Mouse (Mus musculus): Measurements from ENCODE around the gene Slc5a1. TPM values are rescaled to one million over a fixed set of nuclear protein-coding genes. Genes with fewer than 3 reads are reported as not detected.

Gene Slc5a1
- polyA plus RNA-seq, 1 experiment from 2014 or later: not detected

DNA sequence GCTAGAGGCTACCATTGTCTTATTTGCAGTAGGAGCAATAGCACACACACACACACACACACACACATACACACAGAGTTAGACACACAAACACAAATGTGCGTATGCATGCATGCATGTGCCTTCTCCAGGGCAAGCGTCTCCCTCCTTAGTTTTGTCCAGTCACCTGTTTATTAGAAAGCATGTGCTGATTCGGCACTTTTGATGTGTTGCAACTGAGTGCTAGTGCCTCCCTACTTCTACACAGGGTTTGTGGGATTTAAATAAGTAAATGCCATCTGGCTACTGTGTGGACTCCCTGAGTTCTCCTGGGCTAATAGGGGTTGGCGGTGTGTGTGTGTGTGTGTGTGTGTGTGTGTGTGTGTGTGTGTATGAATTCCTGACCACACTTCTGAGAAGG, 30.1 kb downstream of the Slc5a1 start:
- Histone ChIP-seq H3K4me2 (ENCODE audit: low read depth, low read length) (no peak overlapping the region), H3K36me3 (replicated peaks; ENCODE audit: control insufficient read depth, insufficient read depth, low read depth, low read length) (no peaks in the 10 kb centered on the region), H3K27ac (replicated peaks; ENCODE audit: low read depth, low read length) (no peak overlapping the region), H3K4me3 (ENCODE audit: low read depth, low read length) (no peak overlapping the region), H3K27me3 (ENCODE audit: control insufficient read depth, insufficient read depth, low read length) (no peaks in the 10 kb centered on the region), H3K9me3 (replicated peaks; ENCODE audit: control insufficient read depth, low read length) (no peaks in the 10 kb centered on the region), H3K4me1 (ENCODE audit: control insufficient read depth, insufficient read depth, low read length) (no peaks in the 10 kb centered on the region), H3K9ac (replicated peaks; ENCODE audit: low read length) (no peak overlapping the region)
- no peak for DNase-seq (ENCODE audit: low spot score)
- 96% methylated on average over 4 of the region's 4 CpGs for WGBS
- no peak for ATAC-seq (replicated peaks; ENCODE audit: insufficient number of reproducible peaks, low FRiP score, low TSS enrichment, low read depth)

DNA sequence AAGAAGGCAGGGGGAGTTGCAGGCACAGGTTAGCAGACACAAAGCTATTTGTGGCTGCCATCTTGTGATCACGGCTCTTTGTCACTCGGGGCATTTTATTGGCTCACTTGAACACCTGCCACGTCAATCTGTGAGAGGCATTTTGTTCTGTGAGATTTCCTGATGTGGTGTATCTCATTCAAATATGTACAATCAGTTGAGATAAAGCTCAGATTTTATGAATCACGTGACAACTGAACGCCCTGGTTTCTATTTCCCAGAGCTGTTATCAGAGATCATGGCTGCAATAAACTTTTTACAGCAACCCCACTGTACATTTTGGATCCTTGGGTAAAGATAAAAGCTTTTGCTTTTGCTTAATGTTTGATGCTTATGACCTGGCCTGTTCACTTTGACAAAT, 31.6 kb downstream of the Slc5a1 start:
- Histone ChIP-seq H3K9ac (replicated peaks; ENCODE audit: low read length) (no peak overlapping the region), H3K4me2 (ENCODE audit: low read depth, low read length) (no peak overlapping the region), H3K4me1 (ENCODE audit: control insufficient read depth, insufficient read depth, low read length) (no peaks in the 10 kb centered on the region), H3K36me3 (replicated peaks; ENCODE audit: control insufficient read depth, insufficient read depth, low read depth, low read length) (no peaks in the 10 kb centered on the region), H3K27ac (replicated peaks; ENCODE audit: low read depth, low read length) (no peak overlapping the region), H3K9me3 (replicated peaks; ENCODE audit: control insufficient read depth, low read length) (no peaks in the 10 kb centered on the region), H3K27me3 (ENCODE audit: control insufficient read depth, insufficient read depth, low read length) (no peaks in the 10 kb centered on the region), H3K4me3 (ENCODE audit: low read depth, low read length) (no peak overlapping the region)
- WGBS: 92% methylated on average over 5 of the region's 5 CpGs
- DNase-seq (ENCODE audit: low spot score) (no peak), ATAC-seq (replicated peaks; ENCODE audit: insufficient number of reproducible peaks, low FRiP score, low TSS enrichment, low read depth) (no peak)

DNA sequence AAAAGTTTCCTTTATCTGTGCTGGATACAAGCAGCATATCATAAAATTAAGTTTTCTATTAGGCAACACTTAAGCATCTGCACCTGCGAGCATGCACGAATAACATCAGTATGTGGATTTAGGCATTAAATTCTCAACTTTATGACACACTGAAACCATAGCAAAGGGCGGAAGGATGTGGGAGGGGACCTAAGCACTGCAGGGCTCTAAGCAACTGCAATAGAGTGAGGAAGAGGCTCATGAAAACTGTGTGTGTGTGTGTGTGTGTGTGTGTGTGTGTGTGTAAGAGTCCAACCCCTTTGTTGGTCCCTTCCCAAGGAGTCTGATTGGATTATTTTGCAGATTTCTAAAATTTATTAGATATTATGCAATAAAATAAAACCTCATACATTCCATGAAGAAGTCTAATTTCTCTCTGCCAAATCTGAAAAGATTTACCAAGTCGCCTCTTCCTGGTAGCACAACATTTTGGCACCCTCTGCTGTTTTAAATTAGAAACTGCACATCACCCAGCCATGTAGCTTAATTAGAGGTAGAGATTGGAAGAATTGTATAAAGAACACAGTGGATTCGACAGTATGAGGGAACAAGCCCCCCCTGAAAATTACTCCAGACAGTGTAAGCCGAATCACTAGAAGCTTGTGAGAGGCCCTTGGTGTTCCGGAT, 38.9 kb downstream of the Slc5a1 start:
- no peak for ATAC-seq (replicated peaks; ENCODE audit: insufficient number of reproducible peaks, low FRiP score, low TSS enrichment, low read depth)
- Histone ChIP-seq H3K27me3 (ENCODE audit: control insufficient read depth, insufficient read depth, low read length) (no peaks in the 10 kb centered on the region), H3K9me3 (replicated peaks; ENCODE audit: control insufficient read depth, low read length) (no peaks in the 10 kb centered on the region), H3K4me2 (ENCODE audit: low read depth, low read length) (no peak overlapping the region), H3K36me3 (replicated peaks; ENCODE audit: control insufficient read depth, insufficient read depth, low read depth, low read length) (no peaks in the 10 kb centered on the region), H3K4me3 (ENCODE audit: low read depth, low read length) (no peak overlapping the region), H3K9ac (replicated peaks; ENCODE audit: low read length) (no peak overlapping the region), H3K4me1 (ENCODE audit: control insufficient read depth, insufficient read depth, low read length) (no peaks in the 10 kb centered on the region), H3K27ac (replicated peaks; ENCODE audit: low read depth, low read length) (no peak overlapping the region)
- 56% methylated on average over 7 of the region's 7 CpGs for WGBS
- DNase-seq (ENCODE audit: low spot score): peak; percentile 70

DNA sequence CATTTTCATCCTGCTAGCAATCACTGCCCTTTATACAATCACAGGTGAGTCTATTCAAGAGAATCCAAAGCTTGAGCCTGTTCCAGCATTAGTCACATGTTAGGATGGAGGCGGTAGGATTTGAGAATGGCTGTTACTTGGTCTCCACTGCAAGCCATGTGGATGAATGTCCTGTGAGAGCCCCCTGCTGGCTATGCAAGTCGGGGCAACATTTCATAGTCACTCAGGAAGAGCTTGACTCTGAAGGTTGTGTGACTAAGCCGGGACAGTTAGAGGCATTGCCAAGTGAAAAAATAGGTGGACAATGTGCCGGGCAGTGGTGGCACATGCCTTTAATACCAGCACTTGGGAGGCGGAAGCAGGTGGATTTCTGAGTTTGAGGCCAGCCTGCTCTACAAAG, 40.0 kb downstream of the Slc5a1 start:
- Histone ChIP-seq H3K4me2 (ENCODE audit: low read depth, low read length) (no peak overlapping the region), H3K27ac (replicated peaks; ENCODE audit: low read depth, low read length) (no peak overlapping the region), H3K27me3 (ENCODE audit: control insufficient read depth, insufficient read depth, low read length) (no peaks in the 10 kb centered on the region), H3K4me3 (ENCODE audit: low read depth, low read length) (no peak overlapping the region), H3K36me3 (replicated peaks; ENCODE audit: control insufficient read depth, insufficient read depth, low read depth, low read length) (no peaks in the 10 kb centered on the region), H3K4me1 (ENCODE audit: control insufficient read depth, insufficient read depth, low read length) (no peaks in the 10 kb centered on the region), H3K9me3 (replicated peaks; ENCODE audit: control insufficient read depth, low read length) (no peaks in the 10 kb centered on the region), H3K9ac (replicated peaks; ENCODE audit: low read length) (no peak overlapping the region)
- DNase-seq (ENCODE audit: low spot score) (peak; percentile 43), ATAC-seq (replicated peaks; ENCODE audit: insufficient number of reproducible peaks, low FRiP score, low TSS enrichment, low read depth) (no peak)
- 58% methylated on average over 5 of the region's 5 CpGs for WGBS

DNA sequence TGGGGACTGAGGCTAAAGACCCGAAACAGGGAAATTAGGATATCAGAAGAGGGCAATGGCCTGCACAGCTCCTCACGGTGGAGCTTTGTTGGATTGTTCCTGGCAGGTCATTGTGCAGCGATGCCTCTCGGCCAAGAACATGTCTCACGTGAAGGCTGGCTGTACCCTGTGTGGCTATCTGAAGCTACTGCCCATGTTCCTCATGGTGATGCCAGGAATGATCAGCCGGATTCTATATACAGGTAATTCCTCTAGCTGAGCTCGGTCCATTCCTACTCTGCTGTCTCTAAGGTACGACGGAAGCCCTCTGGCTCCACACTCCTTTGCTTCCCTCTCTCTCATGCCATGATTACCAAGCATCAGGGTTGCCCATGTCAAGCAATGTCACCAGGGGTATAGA, 42.8 kb downstream of the Slc5a1 start:
- ATAC-seq (replicated peaks; ENCODE audit: insufficient number of reproducible peaks, low FRiP score, low TSS enrichment, low read depth) (no peak), DNase-seq (ENCODE audit: low spot score) (no peak)
- no peak overlapping the region for H3K9ac ChIP-seq (replicated peaks; ENCODE audit: low read length)
- H3K4me3 ChIP-seq (ENCODE audit: low read depth, low read length): no peak overlapping the region
- H3K27ac ChIP-seq (replicated peaks; ENCODE audit: low read depth, low read length): no peak overlapping the region
- 89% methylated on average over 9 of the region's 9 CpGs for WGBS
- no peak overlapping the region for H3K4me2 ChIP-seq (ENCODE audit: low read depth, low read length)
- no peaks in the 10 kb centered on the region for H3K4me1 ChIP-seq (ENCODE audit: control insufficient read depth, insufficient read depth, low read length)
- no peaks in the 10 kb centered on the region for H3K9me3 ChIP-seq (replicated peaks; ENCODE audit: control insufficient read depth, low read length)
- H3K36me3 ChIP-seq (replicated peaks; ENCODE audit: control insufficient read depth, insufficient read depth, low read depth, low read length): no peaks in the 10 kb centered on the region
- H3K27me3 ChIP-seq (ENCODE audit: control insufficient read depth, insufficient read depth, low read length): no peaks in the 10 kb centered on the region

DNA sequence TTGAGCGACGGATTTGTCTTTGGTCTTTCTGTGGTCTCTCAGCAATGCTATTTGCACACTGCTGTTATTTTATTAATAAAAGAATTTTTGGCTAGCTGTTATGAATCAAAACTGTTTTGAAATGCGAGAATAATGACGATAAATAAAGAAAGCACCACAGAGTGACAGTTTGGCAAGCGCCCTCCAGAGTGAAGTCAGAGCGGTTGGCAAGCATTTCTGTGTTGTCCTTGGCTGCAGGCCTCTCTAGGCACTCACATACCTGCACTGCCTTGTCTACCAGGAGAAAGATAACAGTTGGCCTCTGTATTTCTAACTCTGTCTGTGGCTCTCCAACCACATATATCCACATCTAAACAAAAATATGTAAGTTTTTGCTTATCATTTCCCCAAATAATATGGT, 43.7 kb downstream of the Slc5a1 start:
- ATAC-seq (replicated peaks; ENCODE audit: insufficient number of reproducible peaks, low FRiP score, low TSS enrichment, low read depth) (no peak), DNase-seq (ENCODE audit: low spot score) (no peak)
- no peak overlapping the region for H3K4me3 ChIP-seq (ENCODE audit: low read depth, low read length)
- H3K9ac ChIP-seq (replicated peaks; ENCODE audit: low read length): no peak overlapping the region
- H3K9me3 ChIP-seq (replicated peaks; ENCODE audit: control insufficient read depth, low read length): no peaks in the 10 kb centered on the region
- H3K4me1 ChIP-seq (ENCODE audit: control insufficient read depth, insufficient read depth, low read length): no peaks in the 10 kb centered on the region
- no peaks in the 10 kb centered on the region for H3K36me3 ChIP-seq (replicated peaks; ENCODE audit: control insufficient read depth, insufficient read depth, low read depth, low read length)
- 76% methylated on average over 6 of the region's 6 CpGs for WGBS
- no peaks in the 10 kb centered on the region for H3K27me3 ChIP-seq (ENCODE audit: control insufficient read depth, insufficient read depth, low read length)
- H3K27ac ChIP-seq (replicated peaks; ENCODE audit: low read depth, low read length): no peak overlapping the region
- H3K4me2 ChIP-seq (ENCODE audit: low read depth, low read length): no peak overlapping the region

DNA sequence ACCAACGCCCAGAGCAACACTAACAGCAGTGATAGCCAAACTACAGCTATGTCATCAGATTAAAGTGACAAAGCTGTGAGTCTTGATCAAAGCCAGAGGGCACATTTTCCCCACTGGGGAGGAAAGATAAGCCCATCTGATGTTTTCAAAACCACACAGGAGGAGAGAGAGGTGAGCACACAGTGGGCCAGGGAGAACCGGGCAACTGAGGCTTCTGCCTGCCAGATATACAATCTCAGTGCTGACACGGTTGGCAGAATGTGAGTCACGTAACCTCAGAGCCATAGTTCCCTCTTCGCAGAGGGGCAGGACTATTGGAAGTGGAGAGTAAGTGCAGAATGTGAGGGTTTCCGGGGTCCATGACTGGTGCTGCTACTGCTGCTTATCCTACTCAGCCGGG, 89.5 kb downstream of the Slc5a1 start:
- H3K36me3 ChIP-seq (replicated peaks; ENCODE audit: control insufficient read depth, insufficient read depth, low read depth, low read length): no peaks in the 10 kb centered on the region
- 57% methylated on average over 7 of the region's 7 CpGs for WGBS
- H3K9me3 ChIP-seq (replicated peaks; ENCODE audit: control insufficient read depth, low read length): no peaks in the 10 kb centered on the region
- no peak for DNase-seq (ENCODE audit: low spot score)
- no peak overlapping the region for H3K9ac ChIP-seq (replicated peaks; ENCODE audit: low read length)
- H3K27me3 ChIP-seq (ENCODE audit: control insufficient read depth, insufficient read depth, low read length): no peaks in the 10 kb centered on the region
- H3K4me2 ChIP-seq (ENCODE audit: low read depth, low read length): no peak overlapping the region
- H3K4me1 ChIP-seq (ENCODE audit: control insufficient read depth, insufficient read depth, low read length): no peaks in the 10 kb centered on the region
- no peak for ATAC-seq (replicated peaks; ENCODE audit: insufficient number of reproducible peaks, low FRiP score, low TSS enrichment, low read depth)
- H3K4me3 ChIP-seq (ENCODE audit: low read depth, low read length): no peak overlapping the region
- no peak overlapping the region for H3K27ac ChIP-seq (replicated peaks; ENCODE audit: low read depth, low read length)

DNA sequence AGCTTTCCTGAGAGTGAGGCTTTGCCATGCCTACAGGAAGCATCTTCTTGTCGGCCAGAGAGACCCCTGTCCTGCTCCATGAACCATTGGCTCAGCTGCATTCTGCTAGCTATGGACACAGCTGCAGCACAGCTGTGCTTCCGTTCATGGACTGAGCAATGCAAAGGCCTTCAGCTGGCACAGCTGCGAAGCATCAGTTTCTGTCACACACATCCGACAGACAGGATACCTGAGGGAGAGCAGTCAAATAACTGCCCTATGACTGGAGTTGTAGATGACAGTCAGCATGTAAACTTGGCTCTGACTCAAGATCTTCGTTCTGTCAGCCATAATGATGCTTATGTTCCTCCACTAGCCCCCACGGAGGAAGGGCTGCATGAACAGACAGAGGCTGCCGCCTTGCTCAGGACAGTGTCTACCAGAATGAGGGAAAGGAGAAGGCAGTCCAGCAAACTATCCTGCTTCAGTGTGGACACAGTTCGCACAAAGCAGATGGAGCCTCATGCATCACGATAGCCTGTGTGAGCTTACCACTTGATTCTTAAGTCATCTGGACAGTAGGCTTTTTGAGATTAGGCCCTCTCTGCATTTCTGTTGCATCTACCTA, 91.3 kb downstream of the Slc5a1 start:
- no peak overlapping the region for H3K27ac ChIP-seq (replicated peaks; ENCODE audit: low read depth, low read length)

More for the DNA sequence above, 91.3 kb downstream of the Slc5a1 start:
- Histone ChIP-seq H3K27me3 (ENCODE audit: control insufficient read depth, insufficient read depth, low read length) (no peaks in the 10 kb centered on the region), H3K4me1 (ENCODE audit: control insufficient read depth, insufficient read depth, low read length) (no peaks in the 10 kb centered on the region), H3K4me3 (ENCODE audit: low read depth, low read length) (no peak overlapping the region), H3K4me2 (ENCODE audit: low read depth, low read length) (no peak overlapping the region), H3K9ac (replicated peaks; ENCODE audit: low read length) (no peak overlapping the region), H3K36me3 (replicated peaks; ENCODE audit: control insufficient read depth, insufficient read depth, low read depth, low read length) (no peaks in the 10 kb centered on the region), H3K9me3 (replicated peaks; ENCODE audit: control insufficient read depth, low read length) (no peaks in the 10 kb centered on the region)
- ATAC-seq (replicated peaks; ENCODE audit: insufficient number of reproducible peaks, low FRiP score, low TSS enrichment, low read depth) (no peak), DNase-seq (ENCODE audit: low spot score) (peak; percentile 13)
- WGBS: 74% methylated on average over 9 of the region's 9 CpGs

All from embryonic facial prominence, embryonic 11.5 days (tissue).